Mouse (Mus musculus) lung, adult 2 months (tissue): ENCODE measurements around the gene Olfr248.

Source experiments
- CTCF ChIP-seq: fragments of 200-500 bp; IDR thresholded peaks from 2 replicates; pipeline ENCODE4 v1.5.1; 2011; ENCODE audit warnings: mild to moderate bottlenecking, low read length, control low read depth; ENCODE audit not compliant: insufficient read depth
- POLR2A ChIP-seq: fragments of 200-500 bp; IDR thresholded peaks from 2 replicates; pipeline ENCODE4 v1.6.1; 2011; ENCODE audit warnings: low read depth, mild to moderate bottlenecking, control low read depth, low read length, borderline replicate concordance; ENCODE audit errors: extremely low read depth

DNA sequence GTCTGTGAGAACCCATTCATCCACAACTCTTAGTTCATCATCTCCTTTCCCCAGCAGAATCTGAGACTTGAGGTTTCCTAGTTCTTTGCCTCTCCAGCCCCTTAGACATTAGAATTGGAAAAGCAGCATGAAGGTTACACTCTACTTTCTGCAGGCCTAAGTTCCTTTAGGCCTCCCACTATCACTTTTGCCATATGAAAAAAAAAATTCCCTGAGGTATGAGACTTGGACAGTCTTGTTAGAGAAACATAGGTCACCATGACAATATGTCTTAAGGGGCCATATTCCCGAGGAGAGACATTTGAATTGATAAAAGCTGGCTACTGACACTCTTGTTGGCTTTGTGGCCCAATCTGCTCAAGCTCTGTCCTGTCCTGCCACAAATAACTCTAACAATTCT is 32.9 kb downstream of the Olfr248 start, which contains the start of gene Olfr414:
- TF ChIP-seq CTCF (no peak), POLR2A (no peak)
